Mouse (Mus musculus): Measurements from ENCODE around the gene Prap1.

DNA sequence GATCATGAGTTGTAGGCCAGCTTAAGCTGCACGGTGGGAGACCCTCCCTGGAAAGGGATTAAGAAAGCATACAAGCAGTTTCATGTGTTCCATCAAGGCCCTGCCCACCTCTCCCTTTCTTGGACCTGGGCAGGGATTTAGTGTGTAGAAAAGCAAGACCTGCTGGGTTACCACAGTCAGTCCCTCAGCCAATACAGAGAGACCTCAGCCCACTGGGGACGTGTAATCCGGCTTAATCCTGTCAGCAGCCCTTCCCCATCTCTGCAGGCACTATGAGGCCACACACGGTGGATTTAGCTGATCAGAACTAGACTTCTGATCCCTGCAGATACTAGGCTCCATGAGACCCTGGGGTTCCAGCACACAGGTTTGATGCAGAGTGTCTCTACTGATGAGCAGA is 33.6 kb upstream of the Prap1 start:
- TF ChIP-seq GATA1 (IDR thresholded peaks at IDR 0.05; ENCODE audit: borderline replicate concordance, low read length) (no peak), FLI1 (IDR thresholded peaks at IDR 0.05; ENCODE audit: low read length) (no peak)
